ENCODE assay signal across 20 mouse cellular contexts in the genomic region with DNA sequence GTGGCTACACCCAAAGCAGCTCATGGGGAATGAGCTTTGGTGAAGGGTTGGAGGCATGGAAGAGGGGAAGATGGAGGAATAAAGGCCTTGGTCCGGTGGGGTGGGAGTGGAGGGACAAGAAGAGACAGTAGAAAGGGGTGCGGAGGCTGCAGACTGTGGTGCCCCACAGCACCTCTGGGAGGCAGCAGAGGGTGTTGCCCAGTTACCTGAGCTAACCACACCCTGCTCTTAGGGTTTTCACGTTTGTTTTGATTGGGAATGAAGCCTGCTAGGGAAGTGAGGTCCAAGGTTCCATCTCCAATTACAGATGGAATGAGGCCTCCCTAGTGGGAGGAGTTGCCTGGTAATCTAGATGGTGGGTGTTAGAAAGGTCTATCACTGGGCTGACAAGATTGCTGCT. TPM values are rescaled to one million over a fixed set of nuclear protein-coding genes. Genes with fewer than 3 reads are reported as not detected.
DNase-seq lines count a peak whose midpoint lies in the region; ATAC-seq and TF ChIP-seq lines count a peak whose summit lies in the region.
"Had no signal": no experiment of that assay in that cellular context is flagged by ENCODE, and none has a peak within 500 bp of the region (broad histone marks: within the 10 kb centered on the region; RNA-seq: fewer than 3 reads in every experiment).

No protein-coding gene starts in this region.

- no peaks in the 10 kb centered on the region for H3K27me3 ChIP-seq in intestine, embryonic 15.5 days (replicated peaks)
- H3K27me3 ChIP-seq: kidney, embryonic 15.5 days; limb, embryonic 12.5 days; stomach, embryonic 15.5 days had no signal

- H3K9me3 ChIP-seq in intestine, embryonic 15.5 days, result no peaks in the 10 kb centered on the region
- H3K9me3 ChIP-seq: G1E; kidney, embryonic 15.5 days; limb, embryonic 12.5 days; stomach, embryonic 15.5 days had no signal

- 39% methylated on average over 3 of the region's 3 CpGs for WGBS in intestine, embryonic 15.5 days

- no peak overlapping the region for H3K9ac ChIP-seq in intestine, embryonic 15.5 days
- H3K9ac ChIP-seq: kidney, embryonic 15.5 days; limb, embryonic 12.5 days; stomach, embryonic 15.5 days had no signal

- DNase-seq in layer of hippocampus, adult 2 months (ENCODE audit: low spot score in 2 of 2), result no peak
- DNase-seq in layer of hippocampus, postnatal 25 days (ENCODE audit: extremely low spot score in 1 of 2, low spot score in 1 of 2), result no peak
- peak; percentile 17 for DNase-seq in lung, postnatal 36 days
- no peak for DNase-seq in lung, postnatal 4 days
- no peak for DNase-seq in gastrocnemius, postnatal 36 days
- DNase-seq: adrenal gland, adult 2 months; cerebellum, postnatal 10 days; heart, adult 11 months; thymus, postnatal 14 days had no signal

- no peak overlapping the region for H3K27ac ChIP-seq in layer of hippocampus, adult 2 months
- no peak overlapping the region for H3K27ac ChIP-seq in intestine, embryonic 15.5 days
- H3K27ac ChIP-seq: hindbrain, postnatal 0 days; kidney, embryonic 15.5 days; limb, embryonic 12.5 days; stomach, embryonic 15.5 days had no signal

- intact Hi-C loops in gastrocnemius, postnatal 36 days (cut with DNase I), result no loop called here

- H3K4me2 ChIP-seq in intestine, embryonic 15.5 days (replicated peaks), result no peak overlapping the region
- H3K4me2 ChIP-seq: kidney, embryonic 15.5 days; limb, embryonic 12.5 days; stomach, embryonic 15.5 days had no signal

- peaks cover 12% of the 10 kb centered on the region for H3K4me1 ChIP-seq in intestine, embryonic 15.5 days (replicated peaks)
- H3K4me1 ChIP-seq: limb, embryonic 12.5 days; stomach, embryonic 15.5 days had no signal

- H3K36me3 ChIP-seq in intestine, embryonic 15.5 days, result no peaks in the 10 kb centered on the region
- H3K36me3 ChIP-seq: G1E; kidney, embryonic 15.5 days; limb, embryonic 12.5 days; stomach, embryonic 15.5 days had no signal

- peak; percentile 41 for TF ChIP-seq CTCF in layer of hippocampus, adult 2 months (conservative IDR thresholded peaks at IDR 0.05)

- no peak overlapping the region for H3K4me3 ChIP-seq in layer of hippocampus, adult 2 months
- no peak overlapping the region for H3K4me3 ChIP-seq in intestine, embryonic 15.5 days (replicated peaks)
- H3K4me3 ChIP-seq: kidney, embryonic 15.5 days; limb, embryonic 12.5 days; stomach, embryonic 15.5 days had no signal

- ATAC-seq in intestine, embryonic 15.5 days, result peak; percentile 87
- ATAC-seq in frontal cortex, adult (ENCODE audit: low TSS enrichment), result no peak
- ATAC-seq: forebrain, embryonic 14.5 days; hindbrain, postnatal 0 days had no signal

RNA-seq across cellular contexts. Expression of a gene that starts 6.6 kb away (rescaled TPM):
- 10 to 100 TPM; 79.5 to 87.7 TPM for total RNA-seq in layer of hippocampus, adult 2 months (2021)
- 10 to 100 TPM; 74.0 to 88.7 TPM for total RNA-seq in layer of hippocampus, postnatal 25 days (2021)
- polyA plus RNA-seq in intestine, embryonic 15.5 days (2015; fragmentation: Nextera tagmentation; extraction: Ambion mirVana), result 97.1 and 97.5 TPM in 2 replicates
- total RNA-seq in gastrocnemius, postnatal 36 days (2021), result 10 to 100 TPM; 24.7 to 26.6 TPM

RNA-seq across cellular contexts. Expression of a gene that starts 53.7 kb away (rescaled TPM):
- total RNA-seq in layer of hippocampus, adult 2 months (2021), result 1 to 10 TPM; 3.7 to 5.4 TPM
- total RNA-seq in layer of hippocampus, postnatal 25 days (2021), result 1 to 10 TPM; 3.6 to 4.0 TPM
- 1.3 and 1.8 TPM in 2 replicates for polyA plus RNA-seq in intestine, embryonic 15.5 days (2015; fragmentation: Nextera tagmentation; extraction: Ambion mirVana)
- total RNA-seq in gastrocnemius, postnatal 36 days (2021), result not detected
- total RNA-seq: G1E; gastrocnemius, adult 18-20 months; hematopoietic stem cell, adult 5-6 weeks had no signal
- polyA plus RNA-seq: G1E; spleen, adult 2 months had no signal

Comparison
In these comparisons a context has a peak if more than half of its experiments do, and no peak if none do; other contexts are left out.
1. RNA of a gene that starts 53.7 kb away (total RNA-seq): 3.7 to 5.4 TPM in layer of hippocampus, adult 2 months and 3.6 to 4.0 TPM in layer of hippocampus, postnatal 25 days; not detected in gastrocnemius, postnatal 36 days; every median in the first group is over 4 times any median in the second.